Mouse (Mus musculus) ovary, postnatal 36 days (tissue): Measurements from ENCODE around the gene Tbc1d17.
A peak's percentile ranks its signal among the peaks of the same experiment; 100 is the strongest.

Experiments used
- DNase-seq: peaks from one replicate; pipeline ENCODE4 v3.0.0; 2022; ENCODE audit warnings: low spot score, mixed read lengths

Tbc1d17 gene

DNA sequence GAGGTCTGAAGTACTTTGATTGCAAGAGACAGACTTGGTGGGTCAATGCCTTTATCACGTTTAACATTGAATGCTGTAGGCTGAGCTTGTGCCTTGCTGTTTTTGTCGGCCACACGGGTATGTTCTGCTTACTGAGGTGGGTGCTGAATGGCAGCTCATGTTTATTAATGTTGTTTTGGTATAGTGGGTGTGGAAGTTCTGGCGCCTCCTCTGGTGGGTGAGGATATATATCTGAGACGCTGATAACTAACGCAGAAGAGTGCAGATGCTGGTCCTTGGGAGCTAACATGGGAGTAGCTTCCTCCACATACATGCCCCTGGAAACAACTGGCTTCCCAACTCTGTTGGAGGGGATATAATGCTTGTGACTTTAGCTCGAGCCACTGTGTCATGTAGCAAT, 25.5 kb downstream of the Tbc1d17 start:
- no peak for DNase-seq

DNA sequence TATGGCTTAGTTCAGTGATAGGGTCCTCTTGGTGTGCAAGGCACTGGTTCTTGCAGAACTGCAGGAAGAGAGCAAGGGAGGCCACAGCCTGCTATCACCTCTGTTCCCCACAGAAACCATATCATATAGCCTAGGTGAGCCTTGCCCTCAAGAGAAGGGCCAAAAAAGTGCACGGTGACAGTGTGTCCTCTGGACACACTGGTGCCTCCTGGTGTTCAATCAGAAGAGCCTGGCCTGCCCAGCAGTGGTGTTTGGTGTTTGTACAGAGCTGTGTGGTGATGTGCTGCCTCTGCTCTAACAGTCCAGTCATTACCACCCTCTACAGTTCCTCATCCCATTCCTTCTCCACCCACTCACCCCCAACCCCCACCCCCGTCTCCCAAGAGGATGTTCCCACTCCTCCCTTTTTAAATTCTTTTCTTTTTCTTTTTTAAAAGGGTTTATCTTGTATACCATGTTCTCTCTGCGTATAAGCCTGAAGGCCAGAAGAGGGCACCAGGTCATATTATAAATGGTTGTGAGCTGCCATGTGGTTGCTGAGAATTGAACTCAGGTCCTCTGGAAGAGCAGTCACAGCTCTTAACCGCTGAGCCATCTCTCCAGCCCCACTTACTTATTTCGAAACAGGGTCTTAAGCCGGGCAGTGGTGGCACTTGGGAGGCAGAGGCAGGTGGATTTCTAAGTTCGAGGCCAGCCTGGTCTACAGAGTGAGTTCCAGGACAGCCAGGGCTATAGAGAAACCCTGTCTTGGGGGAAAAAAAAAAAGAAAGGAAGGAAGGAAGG, 27.0 kb downstream of the Tbc1d17 start:
- no peak for DNase-seq

DNA sequence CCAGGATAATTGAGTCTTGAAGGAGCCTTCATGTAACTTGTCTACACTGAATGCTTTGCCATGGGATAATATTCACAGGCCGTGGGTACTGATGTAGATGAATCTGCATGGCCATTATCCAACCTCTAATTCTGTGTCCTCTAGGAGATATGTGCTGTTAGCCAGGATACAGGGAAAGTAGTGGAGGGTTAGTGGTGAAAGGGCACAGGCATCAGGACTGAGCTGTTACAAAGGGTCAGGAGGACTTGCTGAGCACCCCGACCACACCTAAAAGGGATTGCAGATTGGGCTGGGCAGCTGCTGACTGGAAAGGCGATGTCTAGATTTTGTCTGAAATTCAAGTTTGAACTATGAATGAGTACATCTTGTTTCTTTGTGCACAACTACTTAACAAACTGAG, 28.4 kb downstream of the Tbc1d17 start:
- no peak for DNase-seq

DNA sequence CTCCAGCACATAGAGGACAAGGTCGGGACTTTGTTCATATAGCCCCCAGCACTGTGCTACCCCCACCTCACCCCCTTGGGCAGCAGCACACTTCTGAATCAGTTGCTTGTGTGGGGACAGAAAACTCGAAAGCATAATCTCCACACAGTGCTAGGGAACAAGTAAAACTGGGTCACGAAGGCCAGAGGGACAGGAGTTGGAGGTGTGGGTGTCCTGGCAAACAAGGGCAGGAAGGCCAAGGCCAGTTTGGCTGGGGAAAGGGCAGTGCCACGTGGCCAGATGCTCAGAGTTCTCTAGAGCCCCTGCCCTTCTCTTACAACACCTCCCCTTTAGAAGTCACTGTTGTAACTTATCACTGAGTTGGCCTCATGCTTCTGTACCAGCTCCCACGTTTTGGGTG, 29.0 kb downstream of the Tbc1d17 start:
- DNase-seq: no peak

DNA sequence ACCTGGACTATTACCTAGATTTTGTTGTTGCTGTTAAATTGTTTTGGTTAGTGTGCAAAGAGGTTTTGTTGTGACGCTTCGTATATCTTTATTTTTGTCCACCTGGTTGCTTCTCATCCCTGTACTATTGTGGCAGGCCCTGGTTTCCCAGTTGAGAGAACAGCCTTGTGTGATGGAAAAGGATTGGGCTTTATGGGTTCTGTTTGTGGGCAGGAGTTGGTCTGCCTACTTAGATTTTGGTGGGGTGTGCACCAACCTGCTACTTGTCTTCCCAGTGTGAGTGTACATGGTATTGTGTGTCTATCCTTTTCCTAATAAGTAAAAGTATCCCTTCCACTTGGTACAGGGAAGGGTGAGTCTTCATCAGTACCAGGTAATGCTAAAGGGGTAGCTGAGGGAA, 29.5 kb downstream of the Tbc1d17 start:
- no peak for DNase-seq

DNA sequence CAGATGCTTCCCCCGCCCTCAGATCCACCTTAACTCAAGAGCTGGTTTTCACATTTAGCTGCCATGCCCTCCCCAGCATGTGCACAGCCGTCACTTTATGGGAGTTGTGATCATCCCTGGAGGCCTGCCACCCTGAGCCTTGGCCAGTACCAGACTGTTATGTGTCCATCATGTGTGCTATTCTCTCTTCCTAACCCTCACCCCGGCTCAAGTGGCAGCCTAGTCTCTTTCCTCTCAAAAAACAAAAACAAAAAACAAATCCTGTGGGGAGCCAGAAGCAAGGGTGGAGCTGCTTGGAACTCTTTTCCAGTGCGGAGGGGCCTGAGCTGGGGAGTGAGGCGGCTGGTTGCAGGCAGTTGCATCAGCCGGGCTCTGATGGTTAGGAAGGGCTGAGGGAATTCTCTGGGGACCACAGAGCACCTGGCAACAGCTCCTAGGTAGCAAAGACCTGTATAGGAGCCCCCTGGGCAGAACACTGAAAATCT, 30.1 kb downstream of the Tbc1d17 start:
- peak; percentile 53 for DNase-seq

DNA sequence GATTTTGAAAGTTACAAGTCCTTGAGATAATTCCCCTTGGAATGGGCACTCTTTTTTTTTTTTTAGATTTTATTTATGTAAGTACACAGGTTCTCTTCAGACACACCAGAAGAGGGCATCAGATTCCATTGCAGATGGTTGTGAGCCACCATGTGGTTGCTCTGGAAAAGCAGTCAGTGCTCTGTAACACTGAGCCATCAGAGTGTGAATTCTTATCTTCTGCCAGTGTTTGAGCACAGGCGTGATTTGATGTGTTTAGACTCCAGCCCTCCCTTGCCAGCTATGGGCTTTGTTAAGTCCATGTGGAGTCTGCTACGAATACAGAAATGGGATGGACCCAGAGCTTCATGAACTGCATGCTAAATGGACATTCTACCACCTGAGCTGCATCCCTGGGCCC, 30.7 kb downstream of the Tbc1d17 start:
- no peak for DNase-seq

DNA sequence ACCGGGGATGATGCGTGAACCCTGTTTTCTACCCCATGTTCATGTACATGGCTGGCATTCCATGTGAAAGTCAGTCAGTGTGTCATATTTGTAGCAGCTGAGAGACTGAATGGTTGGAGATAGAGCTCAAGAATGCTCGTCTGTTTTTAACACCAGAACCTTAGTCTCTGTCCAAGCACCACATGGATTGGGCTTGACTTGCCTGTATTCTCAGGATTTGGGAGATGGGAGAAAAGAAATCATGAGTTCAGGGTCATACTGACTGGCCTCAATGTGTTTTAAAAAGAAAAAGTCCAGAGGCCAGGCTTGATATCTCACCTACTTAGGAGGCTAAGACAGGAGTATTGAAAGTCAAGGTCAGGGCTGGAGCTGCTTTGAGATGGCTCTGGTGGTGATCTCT, 31.4 kb downstream of the Tbc1d17 start:
- no peak for DNase-seq

DNA sequence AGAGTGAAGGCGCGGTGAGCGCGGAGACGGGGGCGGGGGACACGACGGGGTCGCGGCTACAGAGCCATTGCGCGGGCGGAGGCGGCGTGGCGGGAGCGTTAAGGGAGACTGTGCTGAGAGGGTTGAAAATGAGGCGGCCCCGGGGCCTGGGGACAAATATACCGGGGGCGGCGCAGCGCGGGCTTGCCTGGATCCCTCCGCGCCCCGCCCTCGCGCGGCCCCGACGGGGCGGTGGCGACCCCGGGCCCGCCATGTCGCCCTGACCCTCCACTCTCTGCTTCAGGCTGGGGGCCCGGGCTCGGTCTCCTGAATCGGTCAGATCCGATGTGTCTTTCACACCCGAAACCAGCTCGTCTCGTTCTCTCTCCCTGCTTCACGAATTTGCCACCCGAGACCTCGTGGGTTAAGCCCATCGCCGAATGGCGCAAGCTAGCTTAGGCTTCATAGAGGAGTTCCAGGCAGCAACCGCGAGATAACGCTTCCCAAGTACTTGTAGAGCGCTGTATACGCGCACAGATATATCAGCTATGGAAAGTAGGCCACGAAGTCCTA, 32.3 kb downstream of the Tbc1d17 start, which contains the start of gene Atf5:
TSS of gene Atf5 (minus strand) at position 189 of the 552 bp plus-strand sequence.
- peak; percentile 78 for DNase-seq

DNA sequence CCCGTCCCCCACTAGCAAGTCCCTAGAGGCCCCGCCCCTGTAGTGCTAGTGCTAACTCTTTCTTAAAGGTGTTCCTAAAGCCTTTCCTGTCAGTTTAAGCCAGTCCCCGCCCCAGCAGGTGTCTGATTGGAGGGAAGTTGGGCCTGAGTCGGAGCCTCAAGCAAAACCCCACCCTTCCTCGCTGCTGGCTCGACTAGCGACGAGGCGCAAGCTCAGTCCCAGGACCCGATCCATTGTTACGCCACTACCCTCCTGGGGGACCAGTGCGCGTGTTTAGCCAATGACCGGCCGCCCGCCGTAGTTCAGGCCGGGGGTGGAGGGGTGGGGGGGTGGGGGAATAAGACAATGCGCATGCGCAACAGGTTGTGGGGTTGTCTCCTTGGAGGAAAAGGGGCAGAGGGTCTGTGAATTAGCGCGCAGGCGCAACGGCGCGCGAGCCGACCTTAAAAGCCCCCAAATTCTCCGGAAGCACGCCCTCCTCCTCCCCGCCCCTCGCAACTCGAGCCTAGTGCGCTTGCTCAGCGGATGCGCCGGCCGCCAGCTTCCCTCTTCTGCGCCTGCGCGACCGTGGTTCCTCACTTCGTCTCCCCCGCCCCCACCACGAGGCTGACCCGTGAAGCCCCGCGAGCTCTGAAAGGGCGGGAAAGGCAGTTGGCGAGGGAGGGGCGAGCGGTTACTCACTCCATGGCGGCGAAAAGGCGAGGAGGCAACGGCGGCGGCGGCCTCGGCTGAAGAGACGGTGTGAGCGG, 33.0 kb downstream of the Tbc1d17 start, which contains the start of the genes Nup62 and Il4i1:
TSS of gene Nup62 (plus strand) at position 368 of the 749 bp plus-strand sequence.
TSS of gene Il4i1 (plus strand) at position 667 of the 749 bp plus-strand sequence.
- DNase-seq: peak; percentile 99

DNA sequence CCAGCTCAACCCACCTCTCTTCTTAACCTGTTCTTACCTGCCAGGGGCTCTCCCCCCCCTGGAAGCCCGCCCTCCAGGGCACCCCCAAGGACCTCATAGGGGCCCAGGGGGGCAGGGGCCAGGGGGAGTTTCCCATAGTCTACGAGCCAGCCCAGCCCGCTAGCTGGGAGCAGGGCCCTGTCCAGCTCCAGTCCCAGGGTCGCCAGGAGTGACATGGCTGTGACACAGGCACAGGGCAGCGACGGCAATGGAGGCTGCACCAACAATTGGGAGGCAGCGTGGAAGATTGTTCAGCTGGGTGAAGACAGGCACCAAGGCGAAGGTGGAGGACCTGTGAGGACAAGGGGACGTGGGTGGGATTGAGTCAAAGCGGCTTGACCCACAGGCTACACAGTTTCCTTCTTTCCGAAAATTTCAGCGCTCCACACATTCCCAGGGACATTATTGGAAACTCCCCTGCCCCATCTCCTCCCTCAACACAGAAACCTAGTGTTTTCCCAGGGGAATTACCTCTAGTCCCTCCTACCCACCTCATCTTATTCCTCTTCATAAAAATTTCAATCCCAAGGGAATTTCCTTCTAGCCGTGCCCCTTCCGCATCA, 33.8 kb downstream of the Tbc1d17 start:
- no peak for DNase-seq

DNA sequence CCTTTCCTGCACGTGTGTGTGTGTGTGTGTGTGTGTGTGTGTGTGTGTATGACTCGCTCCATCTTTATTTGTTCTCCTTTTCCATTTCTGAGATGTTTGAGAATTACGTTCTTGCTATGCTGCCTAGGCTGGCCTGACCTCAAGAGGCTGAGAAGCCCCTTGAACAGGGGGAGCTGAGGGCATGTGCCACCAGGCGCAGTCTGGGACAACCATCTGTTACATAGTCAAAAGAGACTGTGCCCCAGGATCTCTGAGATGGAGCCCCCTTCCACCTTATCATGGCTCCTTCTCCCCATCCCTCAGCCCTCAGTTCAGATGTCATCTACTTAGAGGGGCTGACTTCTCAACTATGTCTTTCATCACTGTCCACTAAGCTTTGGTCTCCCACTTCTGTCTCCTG, 34.5 kb downstream of the Tbc1d17 start:
- DNase-seq: no peak

DNA sequence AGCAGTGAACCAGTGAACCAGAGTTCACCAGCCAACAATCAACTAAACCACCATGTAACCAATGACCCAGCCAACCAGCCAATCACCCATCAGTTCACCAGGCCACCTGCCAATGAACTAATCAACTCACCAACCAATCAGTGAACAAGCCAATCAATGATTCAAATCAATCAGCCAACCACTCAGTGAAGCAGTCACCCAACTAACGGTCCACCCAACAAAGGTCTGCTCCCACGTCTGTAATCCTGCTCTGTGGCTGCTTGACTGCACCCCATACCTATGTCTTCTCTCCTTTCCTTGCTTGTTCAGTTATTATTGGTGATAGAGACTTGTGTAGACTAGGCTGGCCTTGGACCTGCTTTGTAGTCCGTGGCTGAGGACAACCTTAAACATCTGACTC, 34.9 kb downstream of the Tbc1d17 start:
- DNase-seq: no peak

DNA sequence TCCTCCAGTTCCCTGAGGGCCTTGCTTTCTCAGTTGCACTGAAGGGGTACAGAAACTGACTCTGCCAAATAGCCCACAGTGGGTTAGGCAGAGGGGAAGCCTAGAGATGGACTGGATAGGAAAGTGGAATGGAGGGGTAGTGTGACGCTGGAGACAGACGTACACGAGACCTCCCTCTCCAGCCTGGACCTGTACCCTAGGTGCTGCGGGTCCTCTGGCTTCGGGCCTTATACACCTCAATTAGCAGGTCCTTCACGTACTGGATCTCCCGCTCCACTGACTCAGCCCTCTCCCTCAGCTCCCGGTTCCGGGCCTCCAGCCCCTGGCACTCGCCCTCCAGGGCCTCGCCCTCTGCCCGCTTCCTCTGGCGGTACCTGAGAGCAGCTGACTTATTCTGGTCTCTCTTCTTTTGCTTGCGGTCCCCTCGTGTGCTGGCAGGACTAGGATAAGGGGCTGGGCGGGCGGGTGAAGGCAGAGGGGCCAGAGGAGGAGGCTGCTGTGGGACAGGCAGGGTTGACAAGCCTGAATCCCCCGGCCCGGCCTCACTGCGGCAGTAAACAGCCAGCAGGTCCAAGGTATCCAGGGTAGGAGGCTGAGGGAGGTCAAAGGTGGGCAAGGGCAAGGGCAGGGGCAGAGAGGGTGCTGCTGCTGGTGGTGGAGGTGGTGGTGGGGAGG, 36.1 kb downstream of the Tbc1d17 start:
- DNase-seq: no peak

DNA sequence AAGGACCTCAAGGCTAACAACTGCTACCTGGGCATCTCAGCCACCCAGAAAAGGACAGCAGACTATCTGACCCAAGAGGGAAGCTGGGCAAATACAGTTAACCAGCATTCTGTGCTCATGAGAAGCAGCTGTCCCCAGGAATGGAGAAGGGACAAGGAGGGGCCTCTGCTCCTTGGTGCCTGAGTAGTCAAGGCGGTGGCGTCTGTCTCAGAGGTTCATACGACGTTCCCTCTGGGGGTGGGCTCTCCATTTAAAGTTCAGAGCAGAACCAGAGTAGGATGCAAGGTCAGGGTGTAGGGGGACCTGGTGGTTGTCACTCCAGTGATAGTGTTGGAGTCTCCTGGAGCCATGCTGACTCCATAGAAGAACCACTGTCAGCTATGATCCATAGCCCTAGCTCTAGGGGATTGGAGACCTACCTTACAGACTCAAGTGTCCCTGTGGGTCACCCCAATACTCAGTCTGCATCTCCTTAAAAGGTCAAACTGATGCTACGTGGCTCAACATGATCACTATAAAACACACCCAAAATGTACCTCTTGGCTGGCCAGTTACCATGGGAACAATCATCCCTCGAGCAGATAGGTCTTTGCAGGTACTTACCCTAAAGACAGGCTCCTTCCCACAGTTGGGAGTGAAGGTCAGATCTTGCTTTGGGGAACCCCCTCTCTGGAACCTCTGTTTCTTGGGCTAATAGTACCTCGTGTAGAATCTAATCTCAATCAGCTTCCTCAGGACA, 37.9 kb downstream of the Tbc1d17 start:
- DNase-seq: no peak

DNA sequence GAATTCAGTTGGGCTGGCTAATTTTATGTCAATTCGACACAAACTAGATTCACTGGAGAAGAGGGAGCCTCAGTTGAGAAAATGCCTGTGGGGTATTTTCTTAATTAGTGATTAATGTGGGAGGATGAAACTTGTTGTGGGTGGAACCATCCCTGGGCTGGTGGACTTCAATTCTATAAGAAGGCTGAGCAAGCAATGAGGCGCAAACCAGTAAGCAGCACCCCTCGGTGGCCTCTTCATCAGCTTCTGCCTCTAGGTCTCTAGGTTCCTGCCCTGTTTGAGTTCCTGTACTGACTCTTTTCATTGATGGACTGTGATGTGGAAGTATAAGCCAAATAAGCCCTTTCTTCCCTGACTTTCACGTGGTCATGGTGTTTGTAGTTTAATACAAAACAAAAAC, 38.5 kb downstream of the Tbc1d17 start:
- DNase-seq: no peak

DNA sequence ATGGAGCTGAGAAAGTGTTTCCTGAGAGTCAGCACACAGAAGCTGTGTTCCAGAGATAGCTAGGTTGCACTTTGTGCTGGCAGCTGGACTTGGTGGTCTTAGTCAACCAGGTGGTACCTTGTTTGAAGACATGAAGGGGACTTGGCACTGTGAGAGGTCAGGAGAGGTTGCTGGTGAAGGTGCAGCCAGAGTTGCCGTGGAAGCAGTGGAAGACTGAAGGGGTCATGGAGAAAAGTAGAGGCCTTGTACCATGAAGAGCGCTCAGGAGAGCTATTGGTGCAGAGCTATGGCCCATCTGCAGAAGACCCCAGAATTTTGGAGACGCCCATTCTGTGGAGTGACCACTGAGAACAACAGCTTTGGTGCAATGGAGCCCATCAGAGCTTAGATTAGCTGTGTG, 39.4 kb downstream of the Tbc1d17 start:
- no peak for DNase-seq

DNA sequence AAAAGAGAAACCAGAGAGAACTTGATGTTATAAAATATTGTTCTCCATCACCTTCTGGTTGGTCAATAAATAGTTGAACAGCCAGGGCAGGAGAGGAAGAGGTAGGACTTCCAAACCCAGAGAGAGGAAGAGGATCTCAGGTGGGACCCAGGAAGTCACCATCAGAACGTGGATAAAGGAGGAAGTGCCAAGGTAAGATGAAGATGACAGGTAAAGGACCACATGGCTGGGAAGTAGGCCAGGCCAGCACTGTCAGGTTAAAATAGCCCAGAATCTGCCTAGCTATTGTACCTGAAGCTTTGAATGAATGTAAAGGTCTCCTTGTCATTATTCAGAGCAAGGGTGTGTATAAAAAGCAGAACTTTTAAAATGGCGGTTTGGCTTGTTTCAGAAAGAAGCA, 40.0 kb downstream of the Tbc1d17 start:
- DNase-seq: no peak

DNA sequence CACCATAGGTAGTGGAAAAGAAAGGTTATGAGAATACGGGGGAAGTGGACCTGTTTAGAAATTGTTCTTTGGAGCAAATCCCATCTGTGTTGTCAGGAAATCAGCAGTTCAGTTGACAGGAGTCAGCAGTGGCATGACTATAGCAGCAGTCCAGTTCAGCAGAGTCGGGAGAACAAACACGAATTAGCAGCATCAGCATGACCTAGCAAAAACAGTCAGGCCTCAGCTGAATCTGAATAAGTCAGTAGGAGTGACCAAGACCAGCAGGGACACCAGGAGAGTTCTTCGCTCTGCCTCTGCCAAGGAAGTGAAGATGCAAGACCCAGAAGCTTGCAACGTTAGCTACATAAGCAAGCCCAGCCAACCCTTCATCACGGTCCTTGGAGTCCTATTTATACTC, 56.1 kb downstream of the Tbc1d17 start:
- no peak for DNase-seq

DNA sequence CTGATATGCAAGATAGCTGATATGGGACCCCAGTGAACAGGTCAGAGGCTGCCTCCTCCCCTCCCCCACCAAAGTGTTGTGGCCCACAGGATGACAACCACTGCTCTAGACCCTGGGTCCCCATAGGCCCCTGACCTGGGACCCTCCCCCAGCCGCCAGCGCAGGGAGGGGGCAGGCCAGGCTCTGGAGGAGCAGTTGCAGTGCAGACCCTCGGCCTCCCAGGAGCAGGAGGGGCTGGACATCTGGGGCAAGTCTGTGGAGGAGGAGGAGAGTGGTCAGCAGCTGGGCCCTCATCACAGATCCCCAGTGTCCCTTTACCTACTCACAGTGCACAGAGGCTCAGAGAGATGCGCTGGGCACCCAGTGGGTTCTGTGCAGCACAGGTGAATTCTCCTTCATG, 58.8 kb downstream of the Tbc1d17 start:
- DNase-seq: no peak

DNA sequence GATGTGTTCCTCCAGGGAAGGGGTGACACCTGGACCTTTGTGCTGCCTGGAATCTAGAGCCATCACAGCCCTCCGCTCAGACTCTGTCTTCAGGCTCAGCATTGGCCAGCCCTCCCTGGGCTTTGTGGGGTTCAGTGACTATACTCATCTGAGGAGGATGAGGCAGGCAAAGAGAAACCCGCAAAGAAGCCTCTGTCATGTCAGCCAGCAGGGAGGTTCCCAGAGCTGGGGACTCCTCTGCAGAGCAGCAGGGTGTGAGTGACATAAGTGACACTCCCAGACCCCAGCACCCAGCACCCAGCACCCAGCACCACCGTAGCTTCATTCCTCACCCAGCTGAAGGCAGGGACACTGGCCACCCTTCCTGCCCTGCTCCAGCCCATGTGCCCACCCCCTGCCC, 59.3 kb downstream of the Tbc1d17 start:
- no peak for DNase-seq
